Mouse (Mus musculus): Measurements from ENCODE around the gene Schip1. TPM values are rescaled to one million over a fixed set of nuclear protein-coding genes. Genes with fewer than 3 reads are reported as not detected.
A peak's percentile ranks its signal among the peaks of the same experiment; 100 is the strongest.

Schip1 gene
- total and polyA plus RNA-seq, 2 experiments from 2014 or later, result 108 to 157 TPM

- peak; percentile 54 for TF ChIP-seq CTCF (IDR thresholded peaks at IDR 0.05)
- H3K9ac ChIP-seq (replicated peaks; ENCODE audit: low read length, poor library complexity, severe bottlenecking), result no peak overlapping the region
- H3K4me3 ChIP-seq (ENCODE audit: low read depth, low read length), result no peak overlapping the region
- 84% methylated on average over 6 of the region's 6 CpGs for WGBS
- ATAC-seq (ENCODE audit: low FRiP score), result no peak
- no peaks in the 10 kb centered on the region for H3K27me3 ChIP-seq (ENCODE audit: insufficient read depth, low read length)
- no peaks in the 10 kb centered on the region for H3K36me3 ChIP-seq (ENCODE audit: insufficient read depth, low read length)
- no peak for DNase-seq (ENCODE audit: low spot score)
- H3K9me3 ChIP-seq (ENCODE audit: low read length), result no peaks in the 10 kb centered on the region
- H3K27ac ChIP-seq (ENCODE audit: low read depth, low read length), result no peak overlapping the region
- H3K4me2 ChIP-seq (ENCODE audit: low read depth, low read length, poor library complexity, severe bottlenecking), result no peak overlapping the region
- no peaks in the 10 kb centered on the region for H3K4me1 ChIP-seq (ENCODE audit: insufficient read depth, low read length)
Measured at GRCm38 (mm10) chr3:68646387-68647130, 582.0 kb downstream of the Schip1 start.

- DNase-seq (ENCODE audit: low spot score) (no peak), ATAC-seq (ENCODE audit: low FRiP score) (no peak)
- WGBS, result 92% methylated on average over 3 of the region's 3 CpGs
- H3K27ac ChIP-seq (ENCODE audit: low read depth, low read length), result no peak overlapping the region
- H3K4me3 ChIP-seq (ENCODE audit: low read depth, low read length), result no peak overlapping the region
- H3K9me3 ChIP-seq (ENCODE audit: low read length), result no peaks in the 10 kb centered on the region
- no peaks in the 10 kb centered on the region for H3K36me3 ChIP-seq (ENCODE audit: insufficient read depth, low read length)
- H3K9ac ChIP-seq (replicated peaks; ENCODE audit: low read length, poor library complexity, severe bottlenecking), result no peak overlapping the region
- H3K27me3 ChIP-seq (ENCODE audit: insufficient read depth, low read length), result no peaks in the 10 kb centered on the region
- no peak for TF ChIP-seq CTCF (IDR thresholded peaks at IDR 0.05)
- H3K4me2 ChIP-seq (ENCODE audit: low read depth, low read length, poor library complexity, severe bottlenecking), result no peak overlapping the region
- H3K4me1 ChIP-seq (ENCODE audit: insufficient read depth, low read length), result no peaks in the 10 kb centered on the region
Measured at GRCm38 (mm10) chr3:68647282-68647681, 582.7 kb downstream of the Schip1 start.

GRCm38 (mm10) chr3:68650251-68650650 is 585.6 kb downstream of the Schip1 start:
- H3K27me3 ChIP-seq (ENCODE audit: insufficient read depth, low read length), result no peaks in the 10 kb centered on the region
- no peak overlapping the region for H3K27ac ChIP-seq (ENCODE audit: low read depth, low read length)
- H3K9me3 ChIP-seq (ENCODE audit: low read length), result no peaks in the 10 kb centered on the region
- H3K9ac ChIP-seq (replicated peaks; ENCODE audit: low read length, poor library complexity, severe bottlenecking), result no peak overlapping the region
- ATAC-seq (ENCODE audit: low FRiP score) (no peak), DNase-seq (ENCODE audit: low spot score) (no peak)
- H3K4me1 ChIP-seq (ENCODE audit: insufficient read depth, low read length), result no peaks in the 10 kb centered on the region
- no peaks in the 10 kb centered on the region for H3K36me3 ChIP-seq (ENCODE audit: insufficient read depth, low read length)
- H3K4me2 ChIP-seq (ENCODE audit: low read depth, low read length, poor library complexity, severe bottlenecking), result no peak overlapping the region
- WGBS, result 95% methylated on average over 3 of the region's 3 CpGs
- TF ChIP-seq CTCF (IDR thresholded peaks at IDR 0.05), result no peak
- no peak overlapping the region for H3K4me3 ChIP-seq (ENCODE audit: low read depth, low read length)

GRCm38 (mm10) chr3:68656607-68657352 is 592.2 kb downstream of the Schip1 start:
- Histone ChIP-seq H3K9me3 (ENCODE audit: low read length) (no peaks in the 10 kb centered on the region), H3K9ac (replicated peaks; ENCODE audit: low read length, poor library complexity, severe bottlenecking) (no peak overlapping the region), H3K36me3 (ENCODE audit: insufficient read depth, low read length) (no peaks in the 10 kb centered on the region), H3K4me3 (ENCODE audit: low read depth, low read length) (no peak overlapping the region), H3K27me3 (ENCODE audit: insufficient read depth, low read length) (no peaks in the 10 kb centered on the region), H3K4me2 (ENCODE audit: low read depth, low read length, poor library complexity, severe bottlenecking) (no peak overlapping the region), H3K27ac (ENCODE audit: low read depth, low read length) (no peak overlapping the region), H3K4me1 (ENCODE audit: insufficient read depth, low read length) (no peaks in the 10 kb centered on the region)
- TF ChIP-seq CTCF (IDR thresholded peaks at IDR 0.05), result no peak
- ATAC-seq (ENCODE audit: low FRiP score) (no peak), DNase-seq (ENCODE audit: low spot score) (no peak)
- WGBS, result 90% methylated on average over 4 of the region's 4 CpGs

- H3K27me3 ChIP-seq (ENCODE audit: insufficient read depth, low read length), result no peaks in the 10 kb centered on the region
- no peak overlapping the region for H3K27ac ChIP-seq (ENCODE audit: low read depth, low read length)
- H3K4me3 ChIP-seq (ENCODE audit: low read depth, low read length), result no peak overlapping the region
- DNase-seq (ENCODE audit: low spot score), result no peak
- H3K9ac ChIP-seq (replicated peaks; ENCODE audit: low read length, poor library complexity, severe bottlenecking), result no peak overlapping the region
- WGBS, result 43% methylated on average over 9 of the region's 9 CpGs
- no peak for ATAC-seq (ENCODE audit: low FRiP score)
- H3K9me3 ChIP-seq (ENCODE audit: low read length), result no peaks in the 10 kb centered on the region
- H3K4me1 ChIP-seq (ENCODE audit: insufficient read depth, low read length), result no peaks in the 10 kb centered on the region
- TF ChIP-seq CTCF (IDR thresholded peaks at IDR 0.05), result no peak
- H3K36me3 ChIP-seq (ENCODE audit: insufficient read depth, low read length), result no peaks in the 10 kb centered on the region
- H3K4me2 ChIP-seq (ENCODE audit: low read depth, low read length, poor library complexity, severe bottlenecking), result no peak overlapping the region
Measured at GRCm38 (mm10) chr3:68657589-68658245, 593.1 kb downstream of the Schip1 start.

GRCm38 (mm10) chr3:68659996-68660395 is 595.4 kb downstream of the Schip1 start:
- no peak for ATAC-seq (ENCODE audit: low FRiP score)
- TF ChIP-seq CTCF (IDR thresholded peaks at IDR 0.05), result no peak
- 94% methylated on average over 6 of the region's 6 CpGs for WGBS
- Histone ChIP-seq H3K9me3 (ENCODE audit: low read length) (no peaks in the 10 kb centered on the region), H3K27me3 (ENCODE audit: insufficient read depth, low read length) (no peaks in the 10 kb centered on the region), H3K27ac (ENCODE audit: low read depth, low read length) (no peak overlapping the region), H3K4me1 (ENCODE audit: insufficient read depth, low read length) (no peaks in the 10 kb centered on the region), H3K4me3 (ENCODE audit: low read depth, low read length) (no peak overlapping the region), H3K36me3 (ENCODE audit: insufficient read depth, low read length) (no peaks in the 10 kb centered on the region), H3K9ac (replicated peaks; ENCODE audit: low read length, poor library complexity, severe bottlenecking) (no peak overlapping the region), H3K4me2 (ENCODE audit: low read depth, low read length, poor library complexity, severe bottlenecking) (no peak overlapping the region)
- DNase-seq (ENCODE audit: low spot score), result no peak
